Mouse (Mus musculus) heart, postnatal 10 days (tissue): ENCODE measurements around the gene Copg2. TPM values are rescaled to one million over a fixed set of nuclear protein-coding genes. Genes with fewer than 3 reads are reported as not detected.
A peak's percentile ranks its signal among the peaks of the same experiment; 100 is the strongest.
"Not testable (repeated sequence)": the region's sequence is repeated elsewhere in the genome, so short reads cannot be mapped to it uniquely, and the experiment has no call there.

Experiments
- DNase-seq, 2 experiments: peaks; one replicate each; pipeline ENCODE4 v3.0.0; 2021
- intact Hi-C: fragments of 180-260 bp; cut with DNase I; formaldehyde crosslinking; loops from one replicate; pipeline ENCODE4 v1.15.1; 2025
- total RNA-seq, 2 experiments: library from RNA; stranded (reverse); gene quantifications; 2 replicates each; pipeline ENCODE4 v1.2.3; 2021

Gene Copg2
- total RNA-seq, 2 experiments from 2014 or later: 47.3 to 57.2 TPM

DNA sequence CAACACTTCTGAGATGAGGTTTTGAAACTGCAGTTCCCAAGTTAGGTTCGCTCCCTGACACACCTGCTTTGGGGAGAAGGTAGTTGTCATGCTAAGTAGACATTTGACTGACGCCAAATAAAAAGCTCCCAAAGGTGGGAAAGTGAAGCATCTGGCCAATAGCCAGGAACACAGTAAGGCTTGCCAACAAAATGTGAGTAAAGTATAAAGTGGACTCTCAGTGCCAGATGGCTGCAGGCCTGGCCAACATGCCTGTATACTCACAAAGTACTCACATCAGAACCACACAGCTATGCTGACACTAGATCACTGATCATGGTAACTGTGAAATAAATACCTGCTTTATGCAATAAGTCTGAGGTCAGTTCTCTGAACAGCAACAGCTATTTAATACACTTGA, 46.8 kb downstream of the Copg2 start:
- DNase-seq: peak; percentile 7 to 27
- intact Hi-C loops: no loop called here

DNA sequence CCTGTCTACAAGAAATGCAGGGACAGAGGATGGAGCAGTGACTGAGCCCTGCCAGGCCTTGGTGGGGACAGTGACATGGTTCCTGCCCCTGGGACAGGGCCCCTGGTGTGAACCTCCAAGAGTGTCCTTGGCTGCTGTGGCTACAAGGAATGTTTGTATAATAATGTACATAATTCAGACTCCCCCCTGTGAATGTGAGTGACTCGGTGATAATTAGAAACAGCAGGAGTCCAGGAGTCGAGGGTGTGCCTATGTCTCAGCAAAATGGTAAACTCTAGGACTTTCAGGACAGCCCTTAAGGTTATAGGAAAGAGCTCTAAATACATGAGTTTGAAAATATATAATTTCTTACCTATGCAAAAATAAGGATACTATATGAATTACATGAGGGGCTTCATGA, 64.4 kb downstream of the Copg2 start:
- intact Hi-C loops: no loop called here

DNA sequence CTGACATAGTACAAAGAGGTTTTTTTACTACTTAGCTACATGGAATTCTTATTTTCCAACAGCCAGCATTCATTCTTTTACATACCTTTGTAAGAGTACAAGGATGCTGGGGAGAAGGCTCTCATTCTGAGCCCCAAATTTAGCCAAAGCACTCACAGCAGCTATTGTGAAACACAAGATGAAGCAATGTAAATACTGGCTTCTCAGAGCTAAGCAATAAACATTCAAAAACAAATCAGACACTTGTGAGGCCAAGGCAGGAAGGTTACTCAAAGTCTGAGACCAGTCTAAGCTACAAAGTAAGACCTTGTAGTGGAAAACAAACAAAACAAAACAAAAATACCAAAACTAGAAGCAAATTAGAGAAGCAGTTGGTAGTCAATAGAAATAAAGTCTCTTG, 83.0 kb downstream of the Copg2 start:
- DNase-seq: no peak
- intact Hi-C loops: no loop called here

More for the DNA sequence above, 64.4 kb downstream of the Copg2 start:
- DNase-seq: no peak

DNA sequence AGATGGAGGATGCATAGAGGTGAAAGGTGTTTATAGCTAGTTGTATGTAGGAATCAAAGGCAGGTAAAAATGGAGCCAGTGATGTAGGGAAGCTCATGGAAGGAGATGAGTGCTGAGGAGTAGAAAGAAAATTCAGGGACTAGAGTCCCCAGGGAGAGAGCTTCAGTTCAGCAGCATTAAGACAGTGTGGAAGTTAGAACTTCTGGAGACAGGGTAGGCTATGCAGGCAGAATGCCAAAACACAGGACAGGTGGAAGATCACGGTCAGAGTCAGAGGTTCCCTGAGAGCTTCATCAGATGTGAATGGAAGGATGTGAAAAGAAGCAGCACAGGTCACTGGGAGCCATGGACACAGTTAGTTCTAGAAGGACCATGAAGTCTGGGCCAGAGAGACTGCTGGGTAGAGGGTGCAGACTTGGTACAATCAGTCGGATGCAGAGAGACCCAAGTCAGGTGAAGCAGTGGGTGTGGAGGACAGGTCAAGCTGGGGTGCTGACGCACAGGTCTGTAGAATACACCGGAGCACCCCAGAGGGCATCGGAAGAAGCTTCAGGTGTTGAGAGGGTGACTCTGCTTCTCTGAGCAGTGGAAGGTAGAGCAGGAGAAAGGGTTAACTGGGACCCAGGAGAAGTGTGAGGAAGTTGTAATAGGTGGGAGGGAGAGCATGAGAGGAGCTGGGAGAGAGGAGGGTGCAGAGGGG, 91.4 kb downstream of the Copg2 start:
- intact Hi-C loops: no loop called here
- peak in 1 of 2 experiments; percentile 11 for DNase-seq

DNA sequence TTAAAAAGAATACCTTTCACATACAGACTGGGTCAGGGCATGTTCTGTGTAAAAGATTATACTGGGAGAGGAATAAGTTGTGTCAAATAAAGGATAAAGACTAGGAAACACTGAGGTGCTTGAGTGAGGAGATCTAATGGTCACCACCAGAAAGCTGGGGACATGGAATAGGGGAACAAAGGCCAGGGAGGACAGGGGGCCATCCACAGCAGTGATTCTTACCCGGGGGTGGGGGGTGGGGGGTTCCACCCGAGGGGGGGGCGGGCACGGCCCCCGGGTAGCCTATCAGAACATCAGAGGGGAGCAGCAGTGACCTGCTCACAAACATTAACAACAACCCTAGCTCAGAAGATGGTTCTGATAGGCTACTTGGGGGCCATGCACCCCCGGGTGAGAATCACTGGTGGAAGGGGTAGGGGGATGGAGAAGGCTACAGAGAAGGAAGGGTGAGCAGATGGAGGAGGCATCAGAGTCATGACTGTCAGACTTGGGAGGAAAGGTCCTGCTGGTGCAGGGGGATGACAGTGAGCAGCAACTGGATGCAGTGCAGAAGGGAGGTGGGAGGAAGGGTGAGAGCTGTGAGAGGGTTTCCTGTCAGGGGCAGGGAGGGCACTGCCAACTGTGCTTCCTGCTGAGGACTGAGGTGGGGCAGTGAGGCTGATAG, 92.1 kb downstream of the Copg2 start:
- intact Hi-C loops: not testable (repeated sequence)
- peak; percentile 19 to 24 for DNase-seq

DNA sequence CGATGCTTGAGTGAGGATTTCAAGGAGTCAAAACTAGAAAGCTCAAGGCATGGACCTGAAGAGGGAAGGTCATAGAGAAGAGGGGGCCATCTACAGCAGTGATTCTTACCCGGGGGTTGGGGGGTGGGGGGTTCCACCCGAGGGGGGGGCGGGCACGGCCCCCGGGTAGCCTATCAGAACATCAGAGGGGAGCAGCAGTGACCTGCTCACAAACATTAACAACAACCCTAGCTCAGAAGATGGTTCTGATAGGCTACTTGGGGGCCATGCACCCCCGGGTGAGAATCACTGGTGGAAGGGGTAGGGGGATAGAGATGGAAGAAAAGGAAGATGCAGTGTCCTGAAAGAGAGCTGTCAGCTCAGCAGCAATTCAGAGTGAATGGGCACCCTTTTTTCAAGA, 93.7 kb downstream of the Copg2 start:
- DNase-seq, intact Hi-C loops: not testable (repeated sequence)

DNA sequence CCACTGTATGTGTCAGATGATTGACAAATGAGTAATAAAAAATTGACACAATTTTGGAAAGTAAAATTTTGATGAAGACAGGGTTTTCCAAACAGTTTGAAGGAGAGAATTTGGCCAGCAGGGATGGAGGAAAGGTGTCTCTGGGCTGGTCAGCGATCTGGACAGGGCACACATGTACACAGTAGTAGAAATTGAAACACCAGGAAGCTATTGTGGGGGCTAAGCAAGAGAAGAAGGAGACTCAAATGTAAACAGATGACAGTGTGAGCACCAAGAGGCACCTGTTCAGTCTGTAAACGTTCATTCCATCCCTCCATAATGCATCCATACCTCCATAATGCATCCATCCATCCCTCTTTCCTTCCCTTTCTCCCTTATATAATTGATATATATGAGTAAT, 145.4 kb downstream of the Copg2 start:
- intact Hi-C loops: no loop called here
- DNase-seq: no peak

DNA sequence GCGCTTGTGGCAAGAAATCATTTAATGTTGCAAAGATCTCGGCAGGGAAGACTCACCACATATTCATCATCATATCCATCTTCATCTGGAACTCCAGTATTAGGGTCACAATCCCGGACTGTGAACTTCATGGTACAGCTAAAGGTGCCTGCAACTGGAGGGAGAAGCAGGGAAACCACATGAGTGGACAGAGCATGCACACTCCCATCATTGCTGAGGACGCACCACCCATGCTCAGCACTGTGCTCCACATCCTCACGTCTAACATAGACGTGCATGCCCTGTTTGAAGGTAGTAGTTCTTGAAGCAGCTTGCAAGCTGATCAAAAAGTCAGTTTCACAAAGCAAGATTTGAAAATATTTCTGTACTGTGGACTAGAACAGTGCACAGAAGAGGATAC, 146.1 kb downstream of the Copg2 start:
- no peak for DNase-seq
- intact Hi-C loops: no loop called here

DNA sequence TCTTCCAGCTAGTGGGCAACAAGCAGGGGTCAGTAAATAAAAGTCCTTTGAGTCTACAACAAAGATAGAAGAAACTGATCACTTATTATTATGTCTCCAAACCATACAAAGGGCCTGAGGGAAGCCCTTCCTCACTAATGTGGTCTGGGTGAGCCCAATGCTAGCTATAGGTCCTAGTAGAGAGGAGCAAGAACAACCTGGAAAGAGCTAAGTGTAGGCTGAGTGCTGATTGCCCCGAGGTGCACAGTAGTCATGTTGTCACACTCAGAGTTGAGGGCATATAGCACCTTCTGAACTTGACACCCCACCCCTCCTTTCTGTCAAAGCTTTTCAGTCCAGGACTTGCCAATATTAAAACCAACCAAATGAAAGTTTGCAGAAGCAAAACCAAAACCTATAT, 146.7 kb downstream of the Copg2 start:
- no peak for DNase-seq
- intact Hi-C loops: no loop called here

DNA sequence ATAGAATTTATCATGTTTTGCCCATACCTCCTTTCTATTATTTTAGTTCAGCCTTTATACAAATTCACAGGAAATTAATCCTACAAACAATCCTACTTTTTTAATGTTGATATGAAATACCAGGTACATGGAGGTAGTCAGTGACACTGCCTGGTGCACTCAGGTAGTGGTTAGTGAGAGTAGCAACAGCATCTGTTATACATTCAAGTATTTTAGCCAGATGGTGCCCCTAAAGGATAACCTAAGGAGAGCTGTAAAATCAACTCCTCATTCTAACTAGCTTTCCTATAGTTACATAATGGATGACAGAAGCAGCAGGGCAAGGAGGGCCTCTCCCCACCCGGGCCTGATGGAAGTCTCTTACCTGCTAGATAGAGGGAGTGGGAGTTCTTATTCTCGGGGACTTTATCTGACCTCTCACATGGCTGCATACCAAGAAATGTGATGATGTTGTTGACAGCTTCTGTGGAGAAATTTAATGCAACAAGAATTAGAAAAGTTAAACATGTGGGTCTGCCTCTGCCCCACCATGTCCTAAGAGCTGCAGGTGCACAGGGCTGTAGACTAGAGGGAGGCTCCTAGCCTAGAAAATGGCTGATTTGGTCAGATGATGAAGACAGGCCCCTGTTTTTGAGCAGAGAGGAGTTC, 147.4 kb downstream of the Copg2 start:
- DNase-seq: no peak
- intact Hi-C loops: no loop called here

DNA sequence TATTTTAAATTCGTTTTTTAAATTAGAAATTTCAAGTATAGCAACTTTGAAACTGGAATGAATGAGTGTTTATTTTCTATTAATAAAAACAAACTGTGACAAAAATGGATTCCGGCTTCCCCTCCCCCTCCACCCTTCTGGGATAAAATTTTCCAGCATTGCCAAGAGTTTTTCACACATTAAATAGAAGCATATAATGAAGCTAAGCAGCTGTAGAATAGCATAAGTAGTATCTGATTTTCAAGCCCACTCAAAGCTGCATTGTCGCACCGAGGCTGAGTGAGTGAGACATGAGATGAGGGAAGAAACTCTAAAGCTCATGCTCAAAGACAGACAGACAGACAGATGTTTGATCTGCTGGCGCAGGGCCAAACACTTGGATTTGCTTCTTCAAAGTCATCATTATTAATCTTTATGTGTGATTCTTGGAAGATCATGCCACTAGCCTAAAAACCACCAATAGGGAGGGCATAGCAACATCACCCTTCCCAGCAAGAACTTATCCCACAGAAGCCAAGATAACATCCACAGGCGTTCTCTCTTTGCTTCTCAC, 148.2 kb downstream of the Copg2 start:
- intact Hi-C loops: no loop called here
- DNase-seq: no peak

DNA sequence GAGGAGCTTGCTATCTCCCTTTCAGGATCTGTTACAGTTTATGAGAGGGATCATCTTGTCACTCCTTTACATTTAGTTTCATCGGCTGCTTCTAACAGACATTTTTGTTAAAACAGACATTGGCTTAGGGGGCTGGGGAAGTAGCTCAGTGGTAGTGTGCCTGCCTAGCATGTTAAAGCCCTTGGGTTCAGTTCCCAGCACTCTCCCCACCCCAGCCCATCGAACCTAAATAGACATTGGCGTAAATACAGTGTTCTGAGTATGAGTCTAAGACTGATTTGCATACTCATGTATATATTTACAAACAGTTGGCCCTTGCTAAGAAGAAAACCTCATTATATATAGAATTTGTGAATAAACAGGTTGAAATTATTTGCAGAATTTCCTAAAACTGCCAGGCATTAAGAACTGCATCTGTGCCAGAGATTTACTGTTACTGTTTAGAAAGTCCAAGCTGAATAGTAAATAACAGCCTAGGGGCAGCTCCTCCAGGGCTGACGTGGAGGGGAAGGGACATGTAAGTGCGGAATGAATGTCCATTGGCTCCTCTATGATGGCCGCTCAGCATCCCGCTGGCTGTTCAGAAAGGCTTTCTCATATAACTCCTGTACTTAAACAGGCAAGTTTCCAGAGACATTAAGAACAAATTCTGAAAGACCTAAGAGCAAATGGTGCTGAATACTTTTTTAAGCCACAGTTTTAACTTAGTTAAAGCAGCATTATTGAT, 148.8 kb downstream of the Copg2 start:
- intact Hi-C loops: no loop called here
- DNase-seq: no peak

DNA sequence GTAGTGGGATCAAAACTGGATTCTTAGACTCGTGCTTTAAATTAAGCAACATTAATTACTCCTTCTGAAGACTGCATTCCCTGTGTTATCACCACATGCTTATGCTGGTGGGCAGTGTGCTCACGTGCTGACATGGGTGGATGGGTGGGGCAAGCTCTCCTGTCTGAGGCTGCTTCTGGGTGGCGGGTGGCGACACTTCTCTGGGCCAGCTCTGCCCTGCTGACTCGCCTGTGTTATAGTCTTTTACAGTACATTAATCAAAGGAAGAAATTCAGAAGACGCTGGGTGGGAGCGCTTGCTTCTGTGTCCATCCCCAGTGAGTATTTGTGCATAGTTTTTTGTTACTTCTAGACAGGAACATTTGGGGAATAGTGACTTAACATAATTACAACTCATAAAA, 151.0 kb downstream of the Copg2 start:
- intact Hi-C loops: no loop called here
- no peak for DNase-seq

DNA sequence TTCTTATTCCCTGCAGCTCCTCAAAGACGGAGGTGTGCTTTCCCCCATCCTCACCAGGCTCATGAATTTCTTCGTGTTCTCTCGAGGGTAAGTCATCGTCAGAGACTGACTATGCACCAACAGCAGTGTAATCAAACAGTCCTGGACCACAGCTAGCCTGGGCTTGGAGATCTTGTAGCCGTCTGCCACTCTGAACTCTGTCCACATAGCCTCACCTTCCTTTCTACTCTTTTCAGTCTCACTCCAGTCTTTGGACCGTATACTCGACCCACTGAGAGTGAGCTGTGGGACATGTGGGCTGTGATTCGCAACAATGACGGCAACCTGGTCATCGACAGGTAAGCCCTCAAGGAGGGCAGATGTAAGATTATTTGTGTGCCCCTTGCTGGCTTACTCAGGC, 151.7 kb downstream of the Copg2 start:
- no peak for DNase-seq
- intact Hi-C loops: no loop called here

DNA sequence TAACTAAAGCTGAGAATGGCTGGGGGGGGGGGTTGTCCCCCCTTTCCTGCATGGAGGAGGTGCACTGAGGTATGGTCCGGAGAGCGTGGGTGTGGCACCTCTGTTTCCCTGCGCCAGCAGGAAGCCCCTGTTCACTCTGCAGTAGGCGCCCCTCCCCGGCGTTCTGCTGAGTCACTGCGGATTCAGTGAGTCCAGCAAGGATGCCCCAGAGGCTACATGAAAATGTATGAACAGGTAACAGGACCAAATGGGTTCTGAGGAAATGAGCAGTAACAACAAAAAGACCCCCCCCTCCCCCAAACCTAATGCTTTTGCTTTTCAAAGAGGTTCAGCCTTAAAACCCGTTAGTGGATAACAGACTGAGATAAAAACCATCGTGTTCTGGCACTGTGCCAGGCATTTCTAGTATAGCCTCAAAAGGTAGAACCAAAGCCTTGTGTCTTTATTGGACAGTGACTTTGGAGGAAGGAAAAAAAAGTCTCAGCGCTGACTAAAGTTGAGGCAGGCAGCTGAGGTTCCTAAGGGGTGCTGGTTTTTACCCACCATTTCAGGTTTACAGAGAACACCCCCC, 157.3 kb downstream of the Copg2 start:
- DNase-seq: no peak
- intact Hi-C loops: no loop called here

DNA sequence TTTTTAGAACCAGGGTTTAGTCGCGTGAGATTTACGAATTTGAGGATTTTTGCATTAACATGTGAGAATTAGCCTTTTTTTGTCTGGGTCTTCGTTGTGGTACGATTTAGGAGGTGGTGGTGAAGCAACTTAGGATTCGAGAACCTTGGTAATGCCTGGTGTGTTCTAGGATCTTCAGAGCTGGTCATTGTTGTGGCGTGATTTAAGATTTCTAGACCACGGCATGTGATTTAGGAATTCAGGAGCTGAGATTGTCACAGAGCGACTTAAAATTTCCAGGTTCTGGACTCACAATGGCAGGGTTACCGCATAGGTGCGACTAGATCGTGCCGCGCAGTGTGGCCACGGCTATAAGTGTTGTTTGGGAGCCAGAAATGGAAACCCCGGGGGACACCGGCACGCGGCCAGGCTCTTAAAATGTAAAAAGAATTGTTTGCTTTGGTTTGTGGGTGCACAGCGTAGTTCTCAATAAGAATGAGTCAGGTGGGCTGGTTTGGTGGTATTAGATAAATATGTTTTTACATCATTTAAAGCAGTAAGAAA, 158.1 kb downstream of the Copg2 start:
- intact Hi-C loops: no loop called here
- DNase-seq: no peak

DNA sequence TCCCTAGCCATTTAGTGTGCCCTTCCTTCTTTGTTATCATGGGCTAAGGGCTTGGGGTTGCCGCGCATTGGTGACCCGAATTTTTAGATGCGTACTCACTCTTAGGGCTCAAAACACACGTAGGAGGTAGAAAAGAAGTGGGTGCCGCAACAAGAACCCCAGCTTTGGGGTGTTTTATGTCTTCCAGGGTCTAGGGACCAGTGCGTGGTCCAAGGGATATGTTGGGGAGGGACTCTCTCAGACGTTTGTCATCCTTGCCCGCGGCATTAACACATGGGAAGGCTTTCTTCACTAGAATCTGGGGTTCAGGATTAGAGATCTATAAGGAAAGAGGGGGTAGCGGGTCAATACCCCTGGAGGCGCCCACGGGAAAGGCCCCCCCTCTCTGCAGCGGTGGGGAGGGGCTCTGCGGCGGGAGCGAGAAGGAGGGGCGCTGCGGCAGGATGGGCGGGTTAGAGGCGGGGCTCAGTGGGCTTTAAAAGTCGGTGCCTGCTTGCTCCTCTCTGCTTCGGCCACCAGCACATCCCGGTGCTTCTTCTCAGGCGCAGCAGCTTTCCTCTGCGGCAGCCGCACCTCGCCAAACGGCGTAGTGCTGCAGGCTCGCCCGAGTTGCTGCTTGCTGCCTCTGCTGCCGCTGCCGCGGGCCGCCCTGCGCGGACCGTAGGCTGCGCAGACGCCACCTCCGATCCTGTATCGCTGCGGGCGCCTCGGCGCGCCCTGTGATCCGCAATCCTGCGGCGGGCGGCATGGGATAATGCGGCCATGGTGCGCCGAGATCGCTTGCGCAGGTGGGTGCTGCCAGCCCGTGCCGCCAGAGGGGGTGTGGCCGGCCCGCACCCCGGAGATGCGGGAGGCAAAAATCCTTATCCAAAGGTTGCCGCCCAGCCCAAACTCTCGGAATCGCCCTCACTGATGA, 158.8 kb downstream of the Copg2 start:
- intact Hi-C loops: loop anchor here (2.0 kb wide), 1 partner anchor 39 kb away; no protein-coding TSS in a partner anchor
- peak; percentile 77 to 82 for DNase-seq

DNA sequence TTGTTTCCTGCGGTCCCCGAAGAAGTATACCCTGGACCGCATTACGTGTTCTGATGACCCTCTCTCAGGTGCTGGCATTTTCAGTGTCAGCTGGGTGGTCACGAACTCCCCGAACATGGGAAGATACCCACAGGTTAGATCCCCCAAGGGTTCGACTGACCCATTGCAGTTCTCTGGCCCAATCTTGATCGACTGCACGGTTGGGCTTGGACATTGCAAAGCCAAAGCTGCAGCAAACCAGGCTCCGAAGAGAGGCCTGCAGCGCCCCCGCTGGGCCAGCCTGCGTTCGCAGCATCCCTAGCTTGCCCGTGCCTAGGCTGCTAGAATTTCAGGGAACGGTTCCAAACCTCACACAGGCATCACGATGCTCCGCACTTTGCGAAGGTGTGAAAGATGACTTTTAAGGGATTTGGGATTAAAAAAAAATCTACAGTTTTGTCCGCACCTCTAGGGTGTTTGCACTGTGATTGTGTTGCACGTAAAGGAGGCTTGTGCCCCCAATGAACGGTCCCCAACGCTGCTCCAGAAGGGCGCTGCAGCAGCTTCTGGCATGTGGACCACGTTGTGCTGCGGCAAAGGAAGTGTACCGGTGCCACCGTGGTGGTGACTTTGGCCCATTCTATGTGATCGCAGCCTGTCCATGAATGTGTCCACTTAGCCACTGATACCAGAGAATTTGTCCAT, 159.6 kb downstream of the Copg2 start:
- intact Hi-C loops: loop anchor here (2.0 kb wide), 1 partner anchor 38 kb away; no protein-coding TSS in a partner anchor
- DNase-seq: peak; percentile 79 to 85

DNA sequence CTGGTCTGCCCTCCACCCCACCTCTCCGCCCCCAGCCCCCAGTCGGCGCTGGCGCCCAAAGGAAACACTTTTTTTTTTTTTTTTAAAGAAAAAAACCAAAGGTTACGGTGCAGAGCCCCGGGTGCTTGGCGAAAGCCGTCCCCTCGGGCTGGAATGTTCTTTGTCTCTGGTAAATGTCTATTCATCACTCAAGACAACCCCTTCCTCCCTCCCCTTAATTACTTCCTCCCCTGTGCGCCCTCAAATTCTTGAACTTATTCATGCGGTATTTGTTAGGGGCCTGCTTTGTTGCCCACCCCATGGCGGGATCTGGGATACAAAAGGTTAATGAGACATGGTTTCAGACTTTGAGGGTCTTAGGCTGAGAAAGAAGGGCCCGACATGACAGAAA, 160.2 kb downstream of the Copg2 start:
- intact Hi-C loops: loop anchor here (2.0 kb wide), 1 partner anchor 38 kb away; no protein-coding TSS in a partner anchor
- no peak for DNase-seq
